ENCODE assay signal across 13 mouse cellular contexts in genomic region chr19:19306476-19307131, GRCm38 (mm10).
DNase-seq lines count a peak whose midpoint lies in the region; ATAC-seq and TF ChIP-seq lines count a peak whose summit lies in the region.
"Had no signal": no experiment of that assay in that cellular context is flagged by ENCODE, and none has a peak within 500 bp of the region (broad histone marks: within the 10 kb centered on the region; RNA-seq: fewer than 3 reads in every experiment).

No protein-coding gene starts in this region.

- H3K36me3 ChIP-seq in midbrain, embryonic 11.5 days (ENCODE audit: control insufficient read depth, insufficient read depth, low read length), result no peaks in the 10 kb centered on the region
- H3K36me3 ChIP-seq in midbrain, postnatal 0 days (ENCODE audit: insufficient read depth, low read length), result no peaks in the 10 kb centered on the region
- no peaks in the 10 kb centered on the region for H3K36me3 ChIP-seq in forebrain, postnatal 0 days (ENCODE audit: insufficient read depth)
- H3K36me3 ChIP-seq in midbrain, embryonic 14.5 days (ENCODE audit: control insufficient read depth, insufficient read depth, low read length), result no peaks in the 10 kb centered on the region
- H3K36me3 ChIP-seq in kidney, embryonic 15.5 days, result no peaks in the 10 kb centered on the region
- H3K36me3 ChIP-seq: liver, embryonic 13.5 days had no signal

- H3K9ac ChIP-seq in midbrain, embryonic 11.5 days (ENCODE audit: low read length), result no peak overlapping the region
- no peak overlapping the region for H3K9ac ChIP-seq in midbrain, postnatal 0 days (replicated peaks; ENCODE audit: low read length, poor library complexity, severe bottlenecking)
- no peak overlapping the region for H3K9ac ChIP-seq in forebrain, postnatal 0 days
- no peak overlapping the region for H3K9ac ChIP-seq in midbrain, embryonic 14.5 days (replicated peaks; ENCODE audit: low read length)
- H3K9ac ChIP-seq in kidney, embryonic 15.5 days, result no peak overlapping the region
- H3K9ac ChIP-seq: liver, embryonic 13.5 days had no signal

- H3K9me3 ChIP-seq in midbrain, embryonic 11.5 days (ENCODE audit: control insufficient read depth, low read length), result no peaks in the 10 kb centered on the region
- no peaks in the 10 kb centered on the region for H3K9me3 ChIP-seq in midbrain, postnatal 0 days (ENCODE audit: low read length)
- no peaks in the 10 kb centered on the region for H3K9me3 ChIP-seq in forebrain, postnatal 0 days (ENCODE audit: low read length)
- H3K9me3 ChIP-seq in midbrain, embryonic 14.5 days (ENCODE audit: control insufficient read depth, low read length), result no peaks in the 10 kb centered on the region
- no peaks in the 10 kb centered on the region for H3K9me3 ChIP-seq in kidney, embryonic 15.5 days (replicated peaks)
- H3K9me3 ChIP-seq: liver, embryonic 13.5 days had no signal

- DNase-seq in adrenal gland, adult (ENCODE audit: inconsistent age in 2 of 2, low spot score in 1 of 2), result peak; percentile 32 to 73
- DNase-seq in adrenal gland, adult 18-20 months (ENCODE audit: low spot score in 2 of 2), result no peak
- DNase-seq in midbrain, embryonic 11.5 days (ENCODE audit: low spot score, missing footprints), result peak; percentile 83
- no peak for DNase-seq in midbrain, postnatal 0 days (ENCODE audit: low spot score)
- DNase-seq in forebrain, postnatal 0 days, result peak; percentile 51
- DNase-seq in midbrain, embryonic 14.5 days, result peak; percentile 40
- no peak for DNase-seq in cerebellum, postnatal 36 days
- DNase-seq: gastrocnemius, postnatal 36 days; heart, postnatal 14 days; liver, embryonic 13.5 days had no signal

- ATAC-seq in midbrain, embryonic 11.5 days (ENCODE audit: low FRiP score), result peak; percentile 85
- ATAC-seq in midbrain, postnatal 0 days (ENCODE audit: low FRiP score), result no peak
- ATAC-seq in forebrain, postnatal 0 days, result peak; percentile 85
- ATAC-seq in midbrain, embryonic 14.5 days (ENCODE audit: low FRiP score, low TSS enrichment), result peak; percentile 83; the same call in 1 of the 2 replicates
- ATAC-seq in kidney, embryonic 15.5 days (replicated peaks; ENCODE audit: low FRiP score), result no peak
- ATAC-seq: intestine, embryonic 16.5 days had no signal

- peak overlapping the region; percentile 2; the same call in 1 of the 2 replicates for H3K27ac ChIP-seq in midbrain, embryonic 11.5 days (ENCODE audit: low read depth, low read length)
- H3K27ac ChIP-seq in midbrain, postnatal 0 days (ENCODE audit: low read depth, low read length), result no peak overlapping the region
- no peak overlapping the region for H3K27ac ChIP-seq in forebrain, postnatal 0 days (ENCODE audit: low read depth, low read length)
- no peak overlapping the region for H3K27ac ChIP-seq in midbrain, embryonic 14.5 days (replicated peaks; ENCODE audit: low read depth, low read length)
- H3K27ac ChIP-seq in kidney, embryonic 15.5 days, result no peak overlapping the region
- H3K27ac ChIP-seq: liver, embryonic 13.5 days; macrophage had no signal

- H3K4me3 ChIP-seq in midbrain, embryonic 11.5 days (ENCODE audit: low read depth, low read length), result no peak overlapping the region
- H3K4me3 ChIP-seq in midbrain, postnatal 0 days (ENCODE audit: low read depth, low read length), result no peak overlapping the region
- no peak overlapping the region for H3K4me3 ChIP-seq in forebrain, postnatal 0 days (ENCODE audit: low read depth, low read length)
- H3K4me3 ChIP-seq in midbrain, embryonic 14.5 days (replicated peaks; ENCODE audit: low read depth, low read length), result no peak overlapping the region
- H3K4me3 ChIP-seq in kidney, embryonic 15.5 days (replicated peaks), result no peak overlapping the region
- H3K4me3 ChIP-seq: liver, embryonic 13.5 days had no signal

- no peaks in the 10 kb centered on the region; the same call in 1 of the 2 replicates for H3K4me1 ChIP-seq in midbrain, embryonic 11.5 days (ENCODE audit: control insufficient read depth, insufficient read depth, low read length)
- H3K4me1 ChIP-seq in midbrain, postnatal 0 days (ENCODE audit: insufficient read depth, low read length), result no peaks in the 10 kb centered on the region
- no peaks in the 10 kb centered on the region; the same call in 1 of the 2 replicates for H3K4me1 ChIP-seq in forebrain, postnatal 0 days (ENCODE audit: insufficient read depth)
- peaks cover 4% of the 10 kb centered on the region; the same call in 1 of the 2 replicates for H3K4me1 ChIP-seq in midbrain, embryonic 14.5 days (ENCODE audit: control insufficient read depth, insufficient read depth, low read length)
- no peaks in the 10 kb centered on the region for H3K4me1 ChIP-seq in kidney, embryonic 15.5 days
- H3K4me1 ChIP-seq: liver, embryonic 13.5 days had no signal

- H3K27me3 ChIP-seq in midbrain, embryonic 11.5 days (ENCODE audit: control insufficient read depth, insufficient read depth, low read length), result no peaks in the 10 kb centered on the region
- H3K27me3 ChIP-seq in midbrain, postnatal 0 days (ENCODE audit: insufficient read depth, low read length), result no peaks in the 10 kb centered on the region
- H3K27me3 ChIP-seq in forebrain, postnatal 0 days (ENCODE audit: insufficient read depth, low read length), result no peaks in the 10 kb centered on the region
- no peaks in the 10 kb centered on the region for H3K27me3 ChIP-seq in midbrain, embryonic 14.5 days (ENCODE audit: control insufficient read depth, insufficient read depth, low read length)
- H3K27me3 ChIP-seq in kidney, embryonic 15.5 days, result no peaks in the 10 kb centered on the region
- H3K27me3 ChIP-seq: liver, embryonic 13.5 days had no signal

- 61% methylated on average over 6 of the region's 6 CpGs for WGBS in midbrain, embryonic 11.5 days
- 40% methylated on average over 6 of the region's 6 CpGs for WGBS in midbrain, postnatal 0 days
- 36% methylated on average over 6 of the region's 6 CpGs for WGBS in forebrain, postnatal 0 days
- 27% methylated on average over 6 of the region's 6 CpGs for WGBS in midbrain, embryonic 14.5 days
- 81% methylated on average over 6 of the region's 6 CpGs for WGBS in kidney, embryonic 15.5 days

- H3K4me2 ChIP-seq in midbrain, embryonic 11.5 days, result no peak overlapping the region
- no peak overlapping the region for H3K4me2 ChIP-seq in midbrain, postnatal 0 days (ENCODE audit: low read depth, low read length, poor library complexity, severe bottlenecking)
- H3K4me2 ChIP-seq in forebrain, postnatal 0 days (ENCODE audit: low read depth), result no peak overlapping the region
- no peak overlapping the region for H3K4me2 ChIP-seq in midbrain, embryonic 14.5 days (ENCODE audit: low read length)
- H3K4me2 ChIP-seq in kidney, embryonic 15.5 days, result no peak overlapping the region
- H3K4me2 ChIP-seq: liver, embryonic 13.5 days had no signal

- no peak for TF ChIP-seq CTCF in midbrain, postnatal 0 days (IDR thresholded peaks at IDR 0.05)
- no peak for TF ChIP-seq CTCF in forebrain, postnatal 0 days (IDR thresholded peaks at IDR 0.05; ENCODE audit: low read depth)

Comparison
In these comparisons a context has a peak if more than half of its experiments do, and no peak if none do; other contexts are left out.
1. DNase-seq: peak in adrenal gland, adult (2 of 2), midbrain, embryonic 11.5 days (single experiment), forebrain, postnatal 0 days (single experiment) and midbrain, embryonic 14.5 days (single experiment); none in adrenal gland, adult 18-20 months (0 of 2), midbrain, postnatal 0 days (single experiment) and cerebellum, postnatal 36 days (0 of 2).
2. ATAC-seq: peak in midbrain, embryonic 11.5 days (single experiment), forebrain, postnatal 0 days (single experiment) and midbrain, embryonic 14.5 days (single experiment); none in midbrain, postnatal 0 days (single experiment) and kidney, embryonic 15.5 days (single experiment).